Mouse (Mus musculus): Measurements from ENCODE around the gene Meltf. TPM values are rescaled to one million over a fixed set of nuclear protein-coding genes. Genes with fewer than 3 reads are reported as not detected.

Gene Meltf
- total and polyA plus RNA-seq, 3 experiments: 0.04 to 0.09 (median 0.07) TPM

GRCm38 (mm10) chr16:31918248-31918724, 39.7 kb downstream of the Meltf start:
- H3K9me3 ChIP-seq (replicated peaks; ENCODE audit: low read length): peaks cover 3% of the 10 kb centered on the region
- H3K4me1 ChIP-seq (ENCODE audit: control insufficient read depth in 1 of 2, insufficient read depth in 2 of 2): peaks cover 0 to 6% of the 10 kb centered on the region in 2 experiments; a peak in 1 of 4 replicates
- no peaks in the 10 kb centered on the region for H3K27me3 ChIP-seq (replicated peaks)
- H3K4me3 ChIP-seq (replicated peaks in 1 of 3; ENCODE audit: low read depth in 2 of 3, low read length in 2 of 3, poor library complexity in 1 of 3): no peak overlapping the region
- H3K27ac ChIP-seq (ENCODE audit: insufficient read depth, low read depth): no peak overlapping the region
- H3K36me3 ChIP-seq (replicated peaks in 1 of 2; ENCODE audit: control insufficient read depth in 1 of 2, insufficient read depth in 1 of 2, low read length in 1 of 2): no peaks in the 10 kb centered on the region
- no peak overlapping the region for H3K9ac ChIP-seq (ENCODE audit: insufficient read depth, low read depth)
- DNase-seq (ENCODE audit: extremely low read depth): peak; percentile 84
- peak; percentile 97 to 99 for TF ChIP-seq CTCF (conservative IDR thresholded peaks at IDR 0.05 in 1 of 2, IDR thresholded peaks at IDR 0.05 in 1 of 2; ENCODE audit: low read depth in 2 of 2, low read length in 2 of 2)
- TF ChIP-seq JUND (conservative IDR thresholded peaks at IDR 0.05; ENCODE audit: low read depth, low read length): 0 out of 2 replicates have a peak, but pooled peaks have one; percentile 33
- TF ChIP-seq ELF1 (IDR thresholded peaks at IDR 0.05; ENCODE audit: low read depth, low read length): no peak
- peak; percentile 22; the same call in 1 of the 2 replicates for TF ChIP-seq MEF2A (IDR thresholded peaks at IDR 0.05; ENCODE audit: borderline replicate concordance, low read depth, low read length)
- peak; percentile 87 for TF ChIP-seq ZC3H11A (IDR thresholded peaks at IDR 0.05; ENCODE audit: low read depth, low read length)
- TF ChIP-seq IRF4 (IDR thresholded peaks at IDR 0.05; ENCODE audit: low read depth, low read length): peak; percentile 48; the same call in 1 of the 2 replicates
- TF ChIP-seq RAD21 (IDR thresholded peaks at IDR 0.05; ENCODE audit: low read depth, low read length): no peak; the same call in none of the 2 replicates
- no peak for TF ChIP-seq USF2 (conservative IDR thresholded peaks at IDR 0.05; ENCODE audit: low read depth, low read length)
- TF ChIP-seq NELFE (IDR thresholded peaks at IDR 0.05; ENCODE audit: low read depth, low read length): peak; percentile 45; the same call in 1 of the 2 replicates
- peak; percentile 97 for TF ChIP-seq SMC3 (IDR thresholded peaks at IDR 0.05; ENCODE audit: low read depth, low read length)
- no peaks in the 10 kb centered on the region for H3K79me2 ChIP-seq (replicated peaks; ENCODE audit: control insufficient read depth, extremely low read depth, insufficient read depth, poor library complexity, severe bottlenecking)
- in situ Hi-C loops (cut with MboI; ENCODE audit: low pct_ligation_motif_present, low pct_unique_long_range_greater_than_20kb, low sequenced_read_pairs) (loop anchor here (5.0 kb wide), 2 partner anchors 41 to 461 kb away; partner anchors contain the start of gene Meltf), dilution Hi-C loops (cut with MboI; ENCODE audit: extremely low pct_ligation_motif_present, extremely low pct_unique_long_range_greater_than_20kb, low sequenced_read_pairs) (no loop called here)
- peak overlapping the region; percentile 56; the same call in 1 of the 2 replicates for H3K4me2 ChIP-seq (ENCODE audit: insufficient read depth, low read depth, poor library complexity, severe bottlenecking)

GRCm38 (mm10) chr16:31924368-31924767, 45.8 kb downstream of the Meltf start:
- H3K27me3 ChIP-seq (replicated peaks): no peaks in the 10 kb centered on the region
- no peak overlapping the region for H3K9ac ChIP-seq (ENCODE audit: insufficient read depth, low read depth)
- peaks cover 4% of the 10 kb centered on the region for H3K79me2 ChIP-seq (replicated peaks; ENCODE audit: control insufficient read depth, extremely low read depth, insufficient read depth, poor library complexity, severe bottlenecking)
- dilution Hi-C loops (cut with MboI; ENCODE audit: extremely low pct_ligation_motif_present, extremely low pct_unique_long_range_greater_than_20kb, low sequenced_read_pairs): no loop called here
- no peak overlapping the region for H3K27ac ChIP-seq (ENCODE audit: insufficient read depth, low read depth)
- peaks cover 10% of the 10 kb centered on the region for H3K9me3 ChIP-seq (replicated peaks; ENCODE audit: low read length)
- peaks cover 0 to 12% of the 10 kb centered on the region in 2 experiments for H3K36me3 ChIP-seq (replicated peaks in 1 of 2; ENCODE audit: control insufficient read depth in 1 of 2, insufficient read depth in 1 of 2, low read length in 1 of 2)
- peaks cover 12 to 30% of the 10 kb centered on the region in 2 experiments for H3K4me1 ChIP-seq (ENCODE audit: control insufficient read depth in 1 of 2, insufficient read depth in 2 of 2)
- no peak for TF ChIP-seq EP300 (IDR thresholded peaks at IDR 0.05; ENCODE audit: low read length)
- no peak for TF ChIP-seq MXI1 (IDR thresholded peaks at IDR 0.05; ENCODE audit: low read depth, low read length)
- no peak for TF ChIP-seq POLR2A (IDR thresholded peaks at IDR 0.05; ENCODE audit: low read depth, low read length)
- no peak for TF ChIP-seq NELFE (IDR thresholded peaks at IDR 0.05; ENCODE audit: low read depth, low read length)
- no peak for TF ChIP-seq USF2 (conservative IDR thresholded peaks at IDR 0.05; ENCODE audit: low read depth, low read length)
- no peak for TF ChIP-seq ETS1 (conservative IDR thresholded peaks at IDR 0.05; ENCODE audit: low read depth, low read length)
- no peak for TF ChIP-seq UBTF (IDR thresholded peaks at IDR 0.05; ENCODE audit: low read depth, low read length)
- no peak for TF ChIP-seq SIN3A (IDR thresholded peaks at IDR 0.05; ENCODE audit: low read length)
- no peak for TF ChIP-seq ZMIZ1 (IDR thresholded peaks at IDR 0.05; ENCODE audit: low read depth, low read length)
- TF ChIP-seq TBP (conservative IDR thresholded peaks at IDR 0.05; ENCODE audit: low read depth, low read length): no peak
- TF ChIP-seq POLR2AphosphoS2 (IDR thresholded peaks at IDR 0.05; ENCODE audit: low read depth, low read length): no peak
- no peak for TF ChIP-seq NRF1 (IDR thresholded peaks at IDR 0.05; ENCODE audit: low read depth, low read length)
- TF ChIP-seq MYC (IDR thresholded peaks at IDR 0.05; ENCODE audit: low read depth, low read length): no peak
- no peak for TF ChIP-seq HCFC1 (IDR thresholded peaks at IDR 0.05; ENCODE audit: low read depth, low read length)
- TF ChIP-seq JUND (conservative IDR thresholded peaks at IDR 0.05; ENCODE audit: low read depth, low read length): no peak
- no peak for TF ChIP-seq MAZ (IDR thresholded peaks at IDR 0.05; ENCODE audit: low read depth, low read length)
- TF ChIP-seq BHLHE40 (IDR thresholded peaks at IDR 0.05; ENCODE audit: low read depth, low read length): no peak
- H3K4me2 ChIP-seq (ENCODE audit: insufficient read depth, low read depth, poor library complexity, severe bottlenecking): no peak overlapping the region
- H3K4me3 ChIP-seq (replicated peaks in 1 of 3; ENCODE audit: low read depth in 2 of 3, low read length in 2 of 3, poor library complexity in 1 of 3): no peak overlapping the region
- in situ Hi-C loops (cut with MboI; ENCODE audit: low pct_ligation_motif_present, low pct_unique_long_range_greater_than_20kb, low sequenced_read_pairs): no loop called here
- DNase-seq (ENCODE audit: extremely low read depth): no peak

Measured in CH12.LX (cell line).